Mouse (Mus musculus): ENCODE results near the gene Atp6v1g1.

Gene Atp6v1g1

GRCm38 (mm10) chr4:63544494-63545230, at the start of gene Atp6v1g1:
Gene Atp6v1g1 (plus strand): TSS chr4:63544772.
- peak; percentile 94 to 97 for DNase-seq

- DNase-seq = peak; percentile 62 to 64
Observed at GRCm38 (mm10) chr4:63494967-63495914, 49.3 kb upstream of the Atp6v1g1 start.

GRCm38 (mm10) chr4:63495915-63496278, 48.7 kb upstream of the Atp6v1g1 start, which contains the start of gene Whrn:
Gene Whrn (minus strand): TSS chr4:63495991.
- peak; percentile 81 to 90 for DNase-seq

- no peak for DNase-seq
Observed at GRCm38 (mm10) chr4:63496312-63496711, 48.3 kb upstream of the Atp6v1g1 start.

- DNase-seq = no peak
Observed at GRCm38 (mm10) chr4:63498346-63498745, 46.2 kb upstream of the Atp6v1g1 start.

- no peak for DNase-seq
Observed at GRCm38 (mm10) chr4:63501050-63501449, 43.5 kb upstream of the Atp6v1g1 start.

- DNase-seq = no peak
Observed at GRCm38 (mm10) chr4:63503949-63504348, 40.6 kb upstream of the Atp6v1g1 start.

- DNase-seq = no peak
Observed at GRCm38 (mm10) chr4:63507478-63507877, 37.1 kb upstream of the Atp6v1g1 start.

DNA sequence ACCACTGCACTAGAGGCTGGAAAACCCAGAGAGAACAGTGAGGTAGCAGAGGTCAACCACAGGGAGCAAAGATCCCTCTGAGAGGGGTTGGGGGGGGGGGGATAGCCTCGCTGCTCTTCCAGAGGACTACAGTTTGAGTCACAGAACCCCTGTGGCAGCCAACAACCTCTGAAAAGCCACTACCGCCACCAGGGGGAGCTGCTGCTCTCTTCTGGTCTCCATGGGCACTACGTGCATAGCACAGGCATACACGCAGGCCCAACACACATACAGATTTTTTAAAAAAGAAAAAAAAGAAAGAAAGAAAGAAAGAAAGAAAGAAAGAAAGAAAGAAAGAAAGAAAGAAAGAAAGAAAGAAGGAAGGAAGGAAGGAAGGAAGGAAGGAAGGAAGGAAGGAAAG, 36.3 kb upstream of the Atp6v1g1 start:
- peak; percentile 55 to 63 for DNase-seq

DNA sequence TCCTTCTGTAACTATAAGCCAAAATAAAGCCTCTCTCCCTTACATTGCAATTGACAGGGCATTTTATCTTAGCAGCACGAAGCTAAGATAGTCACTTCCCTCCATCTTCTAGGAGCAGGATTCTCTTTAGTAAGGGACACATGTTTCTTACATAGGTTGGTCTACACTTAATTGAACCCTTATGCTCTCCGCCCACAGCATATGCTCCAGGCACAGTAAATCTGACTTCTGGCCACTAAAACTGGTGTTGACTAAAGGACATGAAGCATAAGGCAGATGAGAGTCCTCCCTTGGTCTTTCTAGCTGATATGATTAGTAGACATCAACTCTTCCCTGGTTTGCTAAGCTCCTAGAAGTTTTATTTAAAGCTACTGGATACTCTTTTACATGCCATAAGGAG, 31.7 kb upstream of the Atp6v1g1 start:
- no peak for DNase-seq

DNA sequence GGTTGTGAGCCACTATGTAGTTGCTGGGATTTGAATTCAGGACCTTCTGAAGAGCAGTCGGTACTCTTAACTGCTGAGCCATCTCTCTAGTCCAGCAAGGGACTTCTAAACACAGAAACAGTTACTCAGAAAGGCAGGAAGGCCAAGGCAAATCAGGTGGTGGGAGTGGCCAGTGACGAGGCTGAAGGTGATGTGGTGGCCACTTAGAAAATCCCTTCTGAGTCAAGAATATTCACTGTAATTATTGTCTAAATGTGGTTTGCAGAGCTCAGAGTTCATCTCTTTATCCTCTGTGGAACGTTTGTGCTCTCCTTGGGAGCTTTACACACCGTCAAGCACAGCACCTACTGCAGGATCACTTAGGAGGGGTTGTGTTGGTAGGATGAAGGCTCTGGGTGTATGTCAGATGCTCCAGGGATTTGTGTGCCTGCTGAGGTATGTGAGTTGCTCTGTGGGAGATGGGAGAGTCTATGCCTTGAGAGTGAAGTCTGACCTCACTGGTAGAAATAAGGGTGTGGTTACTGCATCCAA, 30.1 kb upstream of the Atp6v1g1 start:
- no peak for DNase-seq

GRCm38 (mm10) chr4:63515021-63515420, 29.6 kb upstream of the Atp6v1g1 start:
- DNase-seq = no peak

DNA sequence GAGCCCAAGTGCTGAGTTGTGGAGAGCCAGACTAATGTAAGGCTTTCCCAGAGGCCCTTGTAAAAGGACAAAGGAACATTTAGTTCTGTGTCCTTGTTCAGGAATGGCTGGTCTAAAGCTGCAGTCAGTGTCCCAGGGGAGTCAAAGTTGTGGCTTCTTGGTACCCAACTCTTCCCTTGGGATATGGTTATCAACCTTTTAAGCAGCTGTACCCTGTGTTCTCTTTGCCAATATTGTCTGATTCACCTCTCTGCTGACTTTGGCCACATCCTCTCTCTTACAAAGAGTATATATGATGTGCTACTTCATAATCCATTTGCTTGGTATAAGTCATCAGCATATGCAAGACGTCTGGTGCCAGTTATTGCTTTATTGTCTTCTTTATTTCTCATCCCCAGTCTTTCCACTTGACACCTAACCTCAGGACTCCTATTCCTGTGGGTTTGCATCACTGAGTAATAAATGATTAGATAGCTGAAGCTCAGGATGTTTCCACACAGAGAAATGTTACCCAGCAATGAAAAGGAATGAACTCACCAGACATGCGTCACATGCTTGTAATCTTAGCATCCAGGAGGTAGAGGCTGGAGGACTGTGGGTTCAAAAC, 22.7 kb upstream of the Atp6v1g1 start:
- no peak for DNase-seq

DNA sequence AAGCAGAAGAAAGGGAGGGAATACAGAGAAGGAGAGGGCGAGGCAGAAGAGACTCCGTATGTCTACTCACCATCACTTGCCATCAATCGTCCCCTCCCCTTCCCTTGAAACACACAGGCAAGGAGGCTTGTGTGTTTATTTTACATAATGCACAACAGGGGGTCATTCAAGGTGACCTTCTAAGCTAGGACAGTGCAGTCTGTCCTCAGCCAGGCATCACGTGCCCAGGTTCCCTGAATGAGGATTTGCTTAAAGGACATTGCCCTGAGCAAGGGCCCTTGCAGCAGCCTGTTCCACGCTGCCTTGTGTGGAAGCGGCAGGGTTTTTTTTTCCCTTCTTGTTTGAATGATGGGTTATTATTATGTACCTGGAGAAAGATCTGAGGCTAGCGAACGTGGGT, 19.1 kb upstream of the Atp6v1g1 start:
- no peak for DNase-seq

- no peak for DNase-seq
Observed at GRCm38 (mm10) chr4:63528946-63529345, 15.6 kb upstream of the Atp6v1g1 start.

GRCm38 (mm10) chr4:63530409-63530808, 14.2 kb upstream of the Atp6v1g1 start:
- no peak for DNase-seq

DNA sequence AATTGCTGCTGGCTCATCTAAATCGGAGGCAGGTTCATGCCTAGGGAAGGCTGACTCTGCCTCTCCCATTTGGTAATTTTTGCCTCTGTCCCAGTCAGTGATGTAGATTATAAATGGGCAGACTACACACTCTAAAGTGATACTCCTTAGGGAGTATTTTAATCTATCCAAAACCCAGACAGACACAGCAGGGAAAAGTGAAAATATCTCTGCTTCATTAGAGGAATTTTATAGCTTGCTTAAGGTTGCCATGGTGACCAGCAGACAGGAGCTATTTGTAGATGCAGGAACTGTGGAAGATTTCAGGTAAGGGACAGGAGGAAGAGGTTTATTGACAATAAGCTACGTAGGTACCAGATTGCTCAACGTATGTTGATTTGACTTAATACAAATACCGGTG, 7.0 kb upstream of the Atp6v1g1 start:
- no peak for DNase-seq

DNA sequence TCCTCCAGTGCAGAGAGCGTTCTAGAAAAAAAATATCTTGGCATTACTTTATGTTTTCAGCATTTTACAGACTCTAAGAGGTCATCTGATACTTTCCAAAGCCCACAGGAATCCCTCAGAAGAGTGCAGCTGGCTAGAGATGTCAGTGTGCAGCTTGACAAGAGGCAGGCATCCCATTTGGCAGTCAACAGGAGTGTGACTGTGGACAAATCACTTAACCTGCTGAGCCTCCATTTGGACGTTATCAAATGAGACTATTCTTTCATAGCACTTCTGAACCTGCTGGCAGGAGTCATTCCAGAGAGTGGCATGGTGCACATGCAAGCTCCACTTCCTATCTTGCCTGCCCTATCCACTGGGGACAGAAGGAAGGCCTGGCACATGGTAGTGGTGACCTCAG, 2.4 kb upstream of the Atp6v1g1 start:
- no peak for DNase-seq

GRCm38 (mm10) chr4:63543746-63544493, 652 bp upstream of the Atp6v1g1 start:
- DNase-seq = peak; percentile 19 to 53

- no peak for DNase-seq
Observed at GRCm38 (mm10) chr4:63545231-63545958, 823 bp downstream of the Atp6v1g1 start.

DNA sequence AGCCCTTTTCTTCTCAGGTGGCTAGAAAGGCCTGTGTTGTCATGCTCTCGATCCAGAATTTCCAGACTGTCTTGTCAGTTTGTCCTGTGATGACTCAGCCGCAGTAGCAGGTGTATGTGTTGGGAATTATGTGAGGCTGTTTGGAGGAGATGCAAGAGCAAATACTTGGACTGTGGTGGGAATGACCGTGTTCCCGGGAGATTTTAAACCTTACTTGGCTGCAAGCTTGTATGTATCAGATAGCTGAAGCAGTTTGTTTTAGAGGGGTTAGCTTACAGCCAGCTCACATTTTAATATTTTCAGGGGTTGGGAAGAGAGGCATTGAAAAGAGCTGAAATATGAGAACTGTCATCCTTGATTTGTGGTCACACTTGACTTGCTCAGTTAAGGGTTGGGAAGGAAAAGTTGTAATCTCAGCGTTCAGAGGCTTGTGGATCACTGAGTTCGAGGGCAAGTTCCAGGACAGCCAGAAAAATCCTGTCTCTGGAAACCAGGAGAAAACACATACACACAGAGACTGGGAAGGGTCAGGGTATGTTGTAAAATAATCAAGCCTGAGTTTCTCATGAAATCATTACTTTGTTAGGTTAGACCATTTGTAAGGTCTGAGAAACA, 2.0 kb downstream of the Atp6v1g1 start:
- DNase-seq = no peak

All from thymus, adult 18-20 months (tissue).